Mouse (Mus musculus) bone marrow macrophage, adult 2 months (primary cell): ENCODE results near the gene Ror1.

Experiments
- CTCF ChIP-seq: IDR thresholded peaks from 2 replicates; pipeline ENCODE4 v1.5.1; 2012; ENCODE audit warnings: low read depth, mild to moderate bottlenecking, low read length, moderate library complexity
- POLR2A ChIP-seq: IDR thresholded peaks from 2 replicates; pipeline ENCODE4 v1.6.1; 2012; ENCODE audit warnings: mild to moderate bottlenecking, low read depth, low read length, borderline replicate concordance

DNA sequence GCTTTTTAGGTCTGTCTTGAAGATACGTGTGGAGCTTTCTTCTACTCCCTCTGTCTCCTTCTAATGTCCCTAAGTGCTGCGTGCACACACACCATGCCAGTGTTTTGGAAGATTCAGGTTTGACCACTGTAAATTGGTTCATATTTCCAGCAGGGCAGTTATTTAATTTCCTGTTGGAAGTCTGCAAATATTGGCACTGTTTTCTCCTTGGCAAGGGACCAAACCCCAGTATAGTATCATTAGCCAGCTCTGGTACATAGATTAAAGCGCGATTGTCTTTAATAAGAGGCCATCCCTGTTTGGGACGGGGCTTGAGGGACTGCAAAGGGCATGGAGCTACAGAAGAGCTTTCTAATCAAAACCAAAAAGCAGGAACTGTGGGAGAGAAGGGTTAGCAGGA lies 33.6 kb downstream of the Ror1 start:
- TF ChIP-seq CTCF, result no peak
- no peak for TF ChIP-seq POLR2A
